Mouse (Mus musculus): ENCODE data around the gene Ap3b1. TPM values are rescaled to one million over a fixed set of nuclear protein-coding genes. Genes with fewer than 3 reads are reported as not detected.

The Ap3b1 gene
- polyA plus RNA-seq, 1 experiment from 2014 or later = 40.9 TPM

GRCm38 (mm10) chr13:94518176-94518575 lies 159.4 kb downstream of the Ap3b1 start:
- WGBS = 93% methylated on average over 4 of the region's 4 CpGs
- DNase-seq (ENCODE audit: low spot score) (no peak), ATAC-seq (ENCODE audit: low FRiP score) (no peak)
- Histone ChIP-seq H3K4me1 (replicated peaks; ENCODE audit: control insufficient read depth, insufficient read depth, low read length) (no peaks in the 10 kb centered on the region), H3K27me3 (ENCODE audit: control insufficient read depth, insufficient read depth, low read length) (no peaks in the 10 kb centered on the region), H3K9me3 (ENCODE audit: control insufficient read depth, low read length) (no peaks in the 10 kb centered on the region), H3K4me3 (ENCODE audit: low read depth, low read length) (no peak overlapping the region), H3K36me3 (ENCODE audit: control insufficient read depth, insufficient read depth, low read length) (no peaks in the 10 kb centered on the region), H3K4me2 (replicated peaks; ENCODE audit: low read depth, low read length) (no peak overlapping the region), H3K27ac (ENCODE audit: low read depth, low read length) (no peak overlapping the region), H3K9ac (ENCODE audit: low read depth, low read length) (no peak overlapping the region)

- Histone ChIP-seq H3K9ac (ENCODE audit: low read depth, low read length) (no peak overlapping the region), H3K4me1 (replicated peaks; ENCODE audit: control insufficient read depth, insufficient read depth, low read length) (no peaks in the 10 kb centered on the region), H3K36me3 (ENCODE audit: control insufficient read depth, insufficient read depth, low read length) (no peaks in the 10 kb centered on the region), H3K27me3 (ENCODE audit: control insufficient read depth, insufficient read depth, low read length) (no peaks in the 10 kb centered on the region), H3K27ac (ENCODE audit: low read depth, low read length) (no peak overlapping the region), H3K4me3 (ENCODE audit: low read depth, low read length) (no peak overlapping the region), H3K9me3 (ENCODE audit: control insufficient read depth, low read length) (no peaks in the 10 kb centered on the region), H3K4me2 (replicated peaks; ENCODE audit: low read depth, low read length) (no peak overlapping the region)
- no peak for DNase-seq (ENCODE audit: low spot score)
- WGBS = 86% methylated on average over 8 of the region's 8 CpGs
- no peak for ATAC-seq (ENCODE audit: low FRiP score)
Measured at GRCm38 (mm10) chr13:94519276-94519675, 160.5 kb downstream of the Ap3b1 start.

- no peaks in the 10 kb centered on the region for H3K27me3 ChIP-seq (ENCODE audit: control insufficient read depth, insufficient read depth, low read length)
- WGBS = 80% methylated on average over 5 of the region's 5 CpGs
- no peak overlapping the region for H3K4me3 ChIP-seq (ENCODE audit: low read depth, low read length)
- H3K9me3 ChIP-seq (ENCODE audit: control insufficient read depth, low read length) = no peaks in the 10 kb centered on the region
- H3K36me3 ChIP-seq (ENCODE audit: control insufficient read depth, insufficient read depth, low read length) = no peaks in the 10 kb centered on the region
- no peak overlapping the region for H3K27ac ChIP-seq (ENCODE audit: low read depth, low read length)
- H3K4me2 ChIP-seq (replicated peaks; ENCODE audit: low read depth, low read length) = no peak overlapping the region
- no peak overlapping the region for H3K9ac ChIP-seq (ENCODE audit: low read depth, low read length)
- H3K4me1 ChIP-seq (replicated peaks; ENCODE audit: control insufficient read depth, insufficient read depth, low read length) = no peaks in the 10 kb centered on the region
- DNase-seq (ENCODE audit: low spot score) = no peak
- no peak for ATAC-seq (ENCODE audit: low FRiP score)
Measured at GRCm38 (mm10) chr13:94523213-94523612, 164.5 kb downstream of the Ap3b1 start.

GRCm38 (mm10) chr13:94524669-94525238 lies 166.0 kb downstream of the Ap3b1 start:
- no peaks in the 10 kb centered on the region for H3K9me3 ChIP-seq (ENCODE audit: control insufficient read depth, low read length)
- H3K4me3 ChIP-seq (ENCODE audit: low read depth, low read length) = no peak overlapping the region
- ATAC-seq (ENCODE audit: low FRiP score) = no peak
- no peaks in the 10 kb centered on the region for H3K27me3 ChIP-seq (ENCODE audit: control insufficient read depth, insufficient read depth, low read length)
- no peaks in the 10 kb centered on the region for H3K4me1 ChIP-seq (replicated peaks; ENCODE audit: control insufficient read depth, insufficient read depth, low read length)
- no peaks in the 10 kb centered on the region for H3K36me3 ChIP-seq (ENCODE audit: control insufficient read depth, insufficient read depth, low read length)
- WGBS = 84% methylated on average over 7 of the region's 7 CpGs
- no peak for DNase-seq (ENCODE audit: low spot score)
- no peak overlapping the region for H3K27ac ChIP-seq (ENCODE audit: low read depth, low read length)
- H3K9ac ChIP-seq (ENCODE audit: low read depth, low read length) = no peak overlapping the region
- no peak overlapping the region for H3K4me2 ChIP-seq (replicated peaks; ENCODE audit: low read depth, low read length)

- no peaks in the 10 kb centered on the region for H3K27me3 ChIP-seq (ENCODE audit: control insufficient read depth, insufficient read depth, low read length)
- H3K27ac ChIP-seq (ENCODE audit: low read depth, low read length) = no peak overlapping the region
- 95% methylated on average over 5 of the region's 5 CpGs for WGBS
- no peaks in the 10 kb centered on the region for H3K36me3 ChIP-seq (ENCODE audit: control insufficient read depth, insufficient read depth, low read length)
- no peaks in the 10 kb centered on the region for H3K4me1 ChIP-seq (replicated peaks; ENCODE audit: control insufficient read depth, insufficient read depth, low read length)
- H3K9ac ChIP-seq (ENCODE audit: low read depth, low read length) = no peak overlapping the region
- H3K9me3 ChIP-seq (ENCODE audit: control insufficient read depth, low read length) = no peaks in the 10 kb centered on the region
- H3K4me3 ChIP-seq (ENCODE audit: low read depth, low read length) = no peak overlapping the region
- H3K4me2 ChIP-seq (replicated peaks; ENCODE audit: low read depth, low read length) = no peak overlapping the region
- DNase-seq (ENCODE audit: low spot score) (no peak), ATAC-seq (ENCODE audit: low FRiP score) (no peak)
Measured at GRCm38 (mm10) chr13:94529138-94529537, 170.4 kb downstream of the Ap3b1 start.

GRCm38 (mm10) chr13:94533516-94533915 lies 174.8 kb downstream of the Ap3b1 start:
- no peaks in the 10 kb centered on the region for H3K9me3 ChIP-seq (ENCODE audit: control insufficient read depth, low read length)
- no peak overlapping the region for H3K9ac ChIP-seq (ENCODE audit: low read depth, low read length)
- no peaks in the 10 kb centered on the region for H3K27me3 ChIP-seq (ENCODE audit: control insufficient read depth, insufficient read depth, low read length)
- H3K36me3 ChIP-seq (ENCODE audit: control insufficient read depth, insufficient read depth, low read length) = no peaks in the 10 kb centered on the region
- 93% methylated on average over 8 of the region's 8 CpGs for WGBS
- H3K4me1 ChIP-seq (replicated peaks; ENCODE audit: control insufficient read depth, insufficient read depth, low read length) = no peaks in the 10 kb centered on the region
- no peak overlapping the region for H3K27ac ChIP-seq (ENCODE audit: low read depth, low read length)
- ATAC-seq (ENCODE audit: low FRiP score) (no peak), DNase-seq (ENCODE audit: low spot score) (no peak)
- no peak overlapping the region for H3K4me2 ChIP-seq (replicated peaks; ENCODE audit: low read depth, low read length)
- H3K4me3 ChIP-seq (ENCODE audit: low read depth, low read length) = no peak overlapping the region

- no peak overlapping the region for H3K27ac ChIP-seq (ENCODE audit: low read depth, low read length)
- no peaks in the 10 kb centered on the region for H3K9me3 ChIP-seq (ENCODE audit: control insufficient read depth, low read length)
- ATAC-seq (ENCODE audit: low FRiP score) (no peak), DNase-seq (ENCODE audit: low spot score) (no peak)
- no peaks in the 10 kb centered on the region for H3K36me3 ChIP-seq (ENCODE audit: control insufficient read depth, insufficient read depth, low read length)
- no peak overlapping the region for H3K4me3 ChIP-seq (ENCODE audit: low read depth, low read length)
- H3K4me2 ChIP-seq (replicated peaks; ENCODE audit: low read depth, low read length) = no peak overlapping the region
- H3K27me3 ChIP-seq (ENCODE audit: control insufficient read depth, insufficient read depth, low read length) = no peaks in the 10 kb centered on the region
- H3K9ac ChIP-seq (ENCODE audit: low read depth, low read length) = no peak overlapping the region
- WGBS = 92% methylated on average over 4 of the region's 4 CpGs
- no peaks in the 10 kb centered on the region for H3K4me1 ChIP-seq (replicated peaks; ENCODE audit: control insufficient read depth, insufficient read depth, low read length)
Measured at GRCm38 (mm10) chr13:94537336-94537735, 178.6 kb downstream of the Ap3b1 start.

GRCm38 (mm10) chr13:94539851-94540646 lies 181.3 kb downstream of the Ap3b1 start:
- DNase-seq (ENCODE audit: low spot score) (no peak), ATAC-seq (ENCODE audit: low FRiP score) (no peak)
- Histone ChIP-seq H3K27ac (ENCODE audit: low read depth, low read length) (no peak overlapping the region), H3K36me3 (ENCODE audit: control insufficient read depth, insufficient read depth, low read length) (no peaks in the 10 kb centered on the region), H3K27me3 (ENCODE audit: control insufficient read depth, insufficient read depth, low read length) (peaks cover 1% of the 10 kb centered on the region; the same call in 1 of the 2 replicates), H3K4me1 (replicated peaks; ENCODE audit: control insufficient read depth, insufficient read depth, low read length) (no peaks in the 10 kb centered on the region), H3K9me3 (ENCODE audit: control insufficient read depth, low read length) (no peaks in the 10 kb centered on the region), H3K9ac (ENCODE audit: low read depth, low read length) (no peak overlapping the region), H3K4me2 (replicated peaks; ENCODE audit: low read depth, low read length) (no peak overlapping the region), H3K4me3 (ENCODE audit: low read depth, low read length) (no peak overlapping the region)
- WGBS = 90% methylated on average over 10 of the region's 10 CpGs

- H3K4me2 ChIP-seq (replicated peaks; ENCODE audit: low read depth, low read length) = no peak overlapping the region
- WGBS = 95% methylated on average over 7 of the region's 7 CpGs
- H3K4me3 ChIP-seq (ENCODE audit: low read depth, low read length) = no peak overlapping the region
- no peaks in the 10 kb centered on the region for H3K4me1 ChIP-seq (replicated peaks; ENCODE audit: control insufficient read depth, insufficient read depth, low read length)
- peaks cover 2% of the 10 kb centered on the region; the same call in 1 of the 2 replicates for H3K27me3 ChIP-seq (ENCODE audit: control insufficient read depth, insufficient read depth, low read length)
- no peak overlapping the region for H3K9ac ChIP-seq (ENCODE audit: low read depth, low read length)
- no peak overlapping the region for H3K27ac ChIP-seq (ENCODE audit: low read depth, low read length)
- no peaks in the 10 kb centered on the region for H3K36me3 ChIP-seq (ENCODE audit: control insufficient read depth, insufficient read depth, low read length)
- H3K9me3 ChIP-seq (ENCODE audit: control insufficient read depth, low read length) = no peaks in the 10 kb centered on the region
- ATAC-seq (ENCODE audit: low FRiP score) = no peak
- DNase-seq (ENCODE audit: low spot score) = no peak
Measured at GRCm38 (mm10) chr13:94542061-94542460, 183.3 kb downstream of the Ap3b1 start.

All from hindbrain, embryonic 11.5 days (tissue).